Mouse (Mus musculus) lung, postnatal 0 days (tissue): ENCODE measurements around the gene Chd3. TPM values are rescaled to one million over a fixed set of nuclear protein-coding genes. Genes with fewer than 3 reads are reported as not detected.
A peak's percentile ranks its signal among the peaks of the same experiment; 100 is the strongest.

Source experiments
- ATAC-seq: fragments of 200-750 bp; cut with Nextera tagmentation; 2 replicates; pipeline ENCODE4 v1.8.0; 2017; ENCODE audit warnings: moderate library complexity
- DNase-seq: peaks from one replicate; pipeline ENCODE4 v3.0.0-alpha.2; 2016; ENCODE audit warnings: low spot score
- H3K27ac ChIP-seq: fragments of 300-500 bp; sonication (generic); 2 replicates; pipeline ENCODE4 v1.5.1; 2014; ENCODE audit warnings: antibody characterized with exemption, mild to moderate bottlenecking, low read length, mixed read lengths
- H3K27me3 ChIP-seq: fragments of 300-500 bp; sonication (generic); replicated peaks from 2 replicates; pipeline ENCODE4 v1.6.1; 2014; ENCODE audit warnings: low read length, mixed read lengths; ENCODE audit not compliant: insufficient read depth
- H3K36me3 ChIP-seq: fragments of 300-500 bp; sonication (generic); 2 replicates; pipeline ENCODE4 v1.6.1; 2014; ENCODE audit warnings: low read length, mixed read lengths; ENCODE audit not compliant: insufficient read depth
- H3K4me1 ChIP-seq: fragments of 300-500 bp; sonication (generic); 2 replicates; pipeline ENCODE4 v1.6.1; 2014; ENCODE audit warnings: antibody characterized with exemption, low read depth, low read length, mixed read lengths; ENCODE audit not compliant: insufficient read depth
- H3K4me2 ChIP-seq: fragments of 300-500 bp; sonication (generic); replicated peaks from 2 replicates; pipeline ENCODE4 v1.6.1; 2014; ENCODE audit warnings: low read depth, mild to moderate bottlenecking, low read length, moderate library complexity, mixed read lengths
- H3K4me3 ChIP-seq: fragments of 300-500 bp; sonication (generic); 2 replicates; pipeline ENCODE4 v1.5.1; 2014; ENCODE audit warnings: low read depth, low read length
- H3K9ac ChIP-seq: fragments of 300-500 bp; sonication (generic); replicated peaks from 2 replicates; pipeline ENCODE4 v1.6.1; 2014; ENCODE audit warnings: low read depth, mild to moderate bottlenecking
- H3K9me3 ChIP-seq: fragments of 300-500 bp; sonication (generic); 2 replicates; pipeline ENCODE4 v1.6.1; 2016; ENCODE audit warnings: low read length, mixed read lengths
- CTCF ChIP-seq: IDR thresholded peaks from 2 replicates; pipeline ENCODE4 v1.5.1; 2016; ENCODE audit warnings: antibody characterized with exemption, mild to moderate bottlenecking
- EP300 ChIP-seq: IDR thresholded peaks from 2 replicates; pipeline ENCODE4 v1.6.1; 2016; ENCODE audit warnings: antibody characterized with exemption, mild to moderate bottlenecking, control low read depth
- WGBS: fragments of 180-500 bp; shearing (Covaris S2); extraction: QIAGEN DNeasy Blood & Tissue Kit; methylation state at CpG from one replicate; pipeline ENCODE4 v1.1.7; 2014; 5-methylcytosine and 5-hydroxymethylcytosine counted together
- polyA plus RNA-seq: library from polyadenylated mRNA; unstranded; fragments of >200 nt; fragmentation: Nextera tagmentation; extraction: Ambion mirVana; gene quantifications from 2 replicates; pipeline ENCODE4 v1.2.1, GENCODE M21; 2015

The Chd3 gene
- polyA plus RNA-seq, 1 experiment from 2014 or later: 29.9 TPM

DNA sequence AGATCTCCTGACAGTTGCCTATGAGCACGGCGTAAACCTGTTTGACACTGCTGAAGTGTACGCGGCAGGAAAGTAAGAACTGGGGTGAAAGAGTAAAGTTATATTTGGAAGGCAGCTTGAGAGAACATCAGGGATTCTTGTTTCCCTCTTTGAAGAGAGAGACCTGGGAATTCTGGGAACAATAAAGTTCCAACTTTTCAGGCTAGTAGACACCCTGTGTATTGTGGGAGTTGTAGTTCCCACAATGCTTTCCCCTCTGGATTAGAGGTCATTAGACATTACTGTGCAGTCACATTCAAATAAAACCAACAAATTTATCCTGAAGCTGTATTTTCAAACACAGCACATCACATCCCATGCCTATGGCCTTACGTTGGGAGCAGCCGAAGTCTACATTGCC lies 40.7 kb downstream of the Chd3 start:
- no peaks in the 10 kb centered on the region for H3K9me3 ChIP-seq
- H3K4me3 ChIP-seq: no peak overlapping the region
- no peak for ATAC-seq
- H3K4me1 ChIP-seq: peaks cover 18% of the 10 kb centered on the region
- no peaks in the 10 kb centered on the region for H3K27me3 ChIP-seq
- TF ChIP-seq EP300 (no peak), CTCF (no peak)
- WGBS: 89% methylated on average over 6 of the region's 6 CpGs
- H3K36me3 ChIP-seq: no peaks in the 10 kb centered on the region
- no peak overlapping the region for H3K9ac ChIP-seq
- H3K27ac ChIP-seq: no peak overlapping the region
- no peak for DNase-seq
- H3K4me2 ChIP-seq: no peak overlapping the region

DNA sequence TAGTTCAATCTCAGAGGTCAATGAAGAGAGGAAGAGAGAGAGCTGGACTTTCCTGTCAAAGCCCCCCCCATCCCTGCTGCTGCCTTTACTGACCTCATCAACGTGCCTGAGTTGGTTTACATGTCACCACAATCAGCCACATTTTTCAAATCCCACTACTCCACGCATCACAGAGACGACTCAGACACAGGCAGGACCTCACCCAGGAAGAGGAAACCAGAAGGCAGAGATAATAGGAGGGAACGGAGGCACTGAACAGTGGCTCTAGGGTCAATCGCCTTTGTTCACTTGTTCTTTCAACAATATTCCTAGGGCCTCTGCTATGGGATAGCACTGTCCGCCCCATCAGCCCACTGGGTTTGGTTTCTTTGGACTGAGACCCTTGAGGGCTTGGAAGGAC lies 41.6 kb downstream of the Chd3 start:
- ATAC-seq: no peak
- Histone ChIP-seq H3K4me2 (no peak overlapping the region), H3K27me3 (no peaks in the 10 kb centered on the region), H3K27ac (no peak overlapping the region), H3K4me3 (no peak overlapping the region), H3K9me3 (no peaks in the 10 kb centered on the region), H3K4me1 (peaks cover 22% of the 10 kb centered on the region), H3K36me3 (no peaks in the 10 kb centered on the region), H3K9ac (no peak overlapping the region)
- 43% methylated on average over 6 of the region's 6 CpGs for WGBS
- DNase-seq: peak; percentile 8
- TF ChIP-seq CTCF: no peak

DNA sequence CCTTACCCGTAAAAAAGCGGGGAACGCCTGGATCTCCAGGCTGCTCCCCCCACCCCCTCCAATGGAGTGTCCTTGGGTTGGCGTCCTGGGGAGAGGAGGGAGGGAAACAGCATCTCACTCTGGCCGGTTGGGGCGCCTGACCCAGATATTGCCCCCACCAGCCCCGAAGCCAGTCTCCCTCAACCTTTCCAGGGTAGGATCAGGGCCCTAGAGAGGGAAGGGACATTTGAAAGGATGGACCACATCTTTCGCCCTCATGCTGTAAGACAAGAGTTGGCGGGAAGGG lies 42.1 kb downstream of the Chd3 start:
- 37% methylated on average over 9 of the region's 9 CpGs for WGBS
- no peak for ATAC-seq

DNA sequence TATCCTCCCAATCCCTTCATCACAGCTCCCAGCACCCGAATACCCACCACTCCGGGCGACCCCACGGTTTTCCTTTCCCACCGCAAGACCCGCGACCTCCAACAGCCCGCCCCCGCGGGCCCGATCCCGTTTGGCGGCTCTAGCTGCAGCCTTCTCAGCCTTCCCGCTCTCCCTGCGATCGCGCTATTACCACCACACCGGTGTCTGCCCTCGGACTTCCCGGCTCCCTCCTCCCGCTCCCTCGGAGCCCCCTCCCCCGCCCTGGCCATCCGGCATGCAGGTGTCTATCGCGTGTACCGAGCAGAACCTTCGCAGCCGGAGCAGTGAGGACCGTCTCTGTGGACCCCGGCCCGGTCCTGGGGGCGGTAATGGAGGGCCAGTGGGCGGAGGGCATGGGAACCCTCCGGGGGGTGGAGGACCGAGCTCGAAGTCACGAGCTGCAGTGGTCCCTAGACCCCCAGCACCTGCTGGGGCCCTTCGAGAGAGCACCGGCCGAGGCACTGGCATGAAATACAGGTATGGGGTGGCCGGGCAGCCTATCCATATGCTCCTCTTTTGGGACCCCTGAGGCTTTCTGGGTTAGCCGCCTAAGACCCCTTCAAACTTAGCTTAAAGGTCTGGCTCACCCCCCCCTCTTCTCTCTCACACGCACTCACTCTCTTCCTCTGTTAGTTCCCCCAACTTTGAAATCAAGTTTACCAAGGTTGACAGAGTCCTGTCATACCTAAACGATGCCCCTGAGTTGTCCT lies 42.6 kb downstream of the Chd3 start:
- Histone ChIP-seq H3K4me2 (peak overlapping the region; percentile 99), H3K9ac (peak overlapping the region; percentile 37; the same call in 1 of the 2 replicates), H3K9me3 (no peaks in the 10 kb centered on the region), H3K4me1 (peaks cover 20% of the 10 kb centered on the region), H3K27ac (no peak overlapping the region), H3K4me3 (peak overlapping the region; percentile 48), H3K27me3 (no peaks in the 10 kb centered on the region), H3K36me3 (no peaks in the 10 kb centered on the region)
- WGBS: 4% methylated on average over 44 of the region's 45 CpGs
- DNase-seq: peak; percentile 32
- no peak; the same call in 1 of the 2 replicates for ATAC-seq
- TF ChIP-seq CTCF (no peak), EP300 (no peak)

More for the DNA sequence above, 42.1 kb downstream of the Chd3 start:
- H3K27me3 ChIP-seq: no peaks in the 10 kb centered on the region
- TF ChIP-seq EP300 (no peak), CTCF (peak; percentile 14; the same call in 1 of the 2 replicates)
- no peaks in the 10 kb centered on the region for H3K36me3 ChIP-seq
- no peak overlapping the region for H3K27ac ChIP-seq
- no peaks in the 10 kb centered on the region for H3K9me3 ChIP-seq
- no peak overlapping the region for H3K4me3 ChIP-seq
- H3K9ac ChIP-seq: no peak overlapping the region
- H3K4me2 ChIP-seq: no peak overlapping the region; the same call in 1 of the 2 replicates
- H3K4me1 ChIP-seq: peaks cover 20% of the 10 kb centered on the region
- DNase-seq: no peak

DNA sequence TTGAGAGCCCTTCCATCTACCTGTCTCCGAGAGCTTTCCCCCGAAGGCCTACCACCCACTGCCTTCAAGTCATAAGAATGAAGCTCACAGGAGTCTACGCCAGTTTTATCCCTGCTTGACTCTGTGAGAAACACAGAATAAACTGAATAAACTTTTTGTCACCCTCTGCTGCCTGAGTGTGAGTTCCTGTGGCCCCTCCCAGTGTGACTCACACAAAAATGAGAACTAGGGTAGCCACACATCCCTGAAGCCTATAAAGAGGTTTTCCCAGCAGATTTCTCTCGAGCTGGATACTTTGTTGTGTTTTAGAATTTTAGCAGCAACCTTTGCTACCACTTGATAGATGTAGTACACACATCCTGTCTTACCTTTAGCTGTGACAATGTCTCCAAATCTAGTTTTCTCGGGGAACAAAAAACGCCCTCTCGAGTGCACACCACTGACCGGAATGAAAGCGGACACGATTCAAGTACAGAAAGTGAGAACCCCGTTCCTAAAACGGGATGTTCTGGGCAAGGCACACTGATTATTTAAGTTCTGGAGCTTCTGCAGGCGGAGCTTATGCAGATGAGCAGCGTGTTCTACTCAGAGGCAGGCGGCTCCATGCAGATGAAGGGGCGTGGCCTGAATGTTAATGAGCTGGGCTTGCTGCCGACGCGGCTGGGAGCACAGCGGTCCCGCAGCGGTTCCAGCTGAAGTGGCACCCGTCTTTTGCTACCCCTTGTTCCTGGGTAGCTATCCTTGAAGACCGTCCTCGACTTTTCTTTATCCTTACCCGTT lies 43.4 kb downstream of the Chd3 start, which contains the start of gene Kcnab3:
Gene Kcnab3, plus strand, starts transcription at position 631 of the 780 bp plus-strand sequence.
- TF ChIP-seq EP300: 0 out of 2 replicates have a peak, but pooled peaks have one; percentile 7
- no peak for TF ChIP-seq CTCF
- 11% methylated on average over 25 of the region's 26 CpGs for WGBS
- H3K27ac ChIP-seq: peak within 1 kb of the TSS; percentile 48; the same call in 1 of the 2 replicates

DNA sequence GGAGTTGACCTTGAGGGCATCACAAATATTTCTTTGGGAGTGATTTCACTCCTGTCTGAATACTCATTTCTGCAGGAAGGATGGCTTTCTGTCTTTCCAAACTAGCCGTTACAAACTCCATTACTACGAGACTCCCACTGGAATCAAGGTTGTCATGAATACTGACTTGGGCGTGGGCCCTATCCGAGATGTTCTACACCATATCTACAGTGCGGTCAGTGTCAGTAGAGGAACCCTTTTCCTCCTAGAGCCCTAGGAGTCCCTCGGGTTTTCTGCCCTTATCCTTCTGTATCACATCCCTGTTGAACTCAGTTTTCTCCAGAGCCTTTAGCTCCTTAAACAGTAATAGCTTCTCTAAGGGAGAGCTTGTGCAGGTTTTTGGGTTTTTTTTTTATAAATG lies 44.5 kb downstream of the Chd3 start:
- peaks cover 20% of the 10 kb centered on the region for H3K4me1 ChIP-seq
- peak overlapping the region; percentile 62 for H3K4me2 ChIP-seq
- 78% methylated on average over 6 of the region's 6 CpGs for WGBS
- ATAC-seq: no peak
- no peak for TF ChIP-seq CTCF
- no peak for TF ChIP-seq EP300
- H3K4me3 ChIP-seq: no peak overlapping the region
- no peak overlapping the region for H3K9ac ChIP-seq
- no peaks in the 10 kb centered on the region for H3K36me3 ChIP-seq
- no peaks in the 10 kb centered on the region for H3K9me3 ChIP-seq
- H3K27ac ChIP-seq: no peak overlapping the region
- no peak for DNase-seq
- no peaks in the 10 kb centered on the region for H3K27me3 ChIP-seq

More for the DNA sequence above, 43.4 kb downstream of the Chd3 start, which contains the start of gene Kcnab3:
- H3K4me1 ChIP-seq: peaks cover 20% of the 10 kb centered on the region
- DNase-seq: peak; percentile 98
- H3K4me3 ChIP-seq: peak within 1 kb of the TSS; percentile 48
- H3K4me2 ChIP-seq: peak within 1 kb of the TSS; percentile 99
- H3K36me3 ChIP-seq: no peaks in the 10 kb centered on the region
- H3K27me3 ChIP-seq: no peaks in the 10 kb centered on the region
- no peaks in the 10 kb centered on the region for H3K9me3 ChIP-seq
- ATAC-seq: peak; percentile 76
- H3K9ac ChIP-seq: peak within 1 kb of the TSS; percentile 37; the same call in 1 of the 2 replicates
